Mouse (Mus musculus) forebrain, embryonic 13.5 days (tissue): ENCODE measurements around the gene Bcl2l12. TPM values are rescaled to one million over a fixed set of nuclear protein-coding genes. Genes with fewer than 3 reads are reported as not detected.

ENCODE experiments used
- ATAC-seq: fragments of 200-750 bp; cut with Nextera tagmentation; 2 replicates; pipeline ENCODE4 v1.8.0; 2017
- H3K27ac ChIP-seq: fragments of 300-500 bp; sonication (generic); 2 replicates; pipeline ENCODE4 v1.5.1; 2015; ENCODE audit warnings: inconsistent platforms, mild to moderate bottlenecking, moderate library complexity
- H3K27me3 ChIP-seq: fragments of 300-500 bp; sonication (generic); 2 replicates; pipeline ENCODE4 v1.6.1; 2015; ENCODE audit warnings: mild to moderate bottlenecking, inconsistent platforms
- H3K36me3 ChIP-seq: fragments of 300-500 bp; sonication (generic); 2 replicates; pipeline ENCODE4 v1.6.1; 2015; ENCODE audit warnings: mild to moderate bottlenecking, inconsistent platforms; ENCODE audit not compliant: poor library complexity, severe bottlenecking
- H3K4me1 ChIP-seq: fragments of 300-500 bp; sonication (generic); 2 replicates; pipeline ENCODE4 v1.6.1; 2015; ENCODE audit warnings: inconsistent platforms
- H3K4me2 ChIP-seq: fragments of 300-500 bp; sonication (generic); 2 replicates; pipeline ENCODE4 v1.6.1; 2015; ENCODE audit warnings: inconsistent platforms, mild to moderate bottlenecking, moderate library complexity
- H3K4me3 ChIP-seq: fragments of 300-500 bp; sonication (generic); 2 replicates; pipeline ENCODE4 v1.5.1; 2015; ENCODE audit warnings: mild to moderate bottlenecking, inconsistent platforms
- H3K9ac ChIP-seq: fragments of 300-500 bp; sonication (generic); 2 replicates; pipeline ENCODE4 v1.6.1; 2015; ENCODE audit warnings: mild to moderate bottlenecking, inconsistent platforms
- H3K9me3 ChIP-seq: fragments of 300-500 bp; sonication (generic); replicated peaks from 2 replicates; pipeline ENCODE4 v1.6.1; 2016; ENCODE audit warnings: inconsistent platforms
- WGBS: fragments of 180-500 bp; shearing (Covaris S2); methylation state at CpG from one replicate; pipeline ENCODE4 v1.1.7; 2015; 5-methylcytosine and 5-hydroxymethylcytosine counted together
- microRNA-seq: library from miRNA; unstranded; fragments of <30 nt; microRNA quantifications from one replicate; pipeline ENCODE4, GENCODE M21; 2016
- polyA plus RNA-seq: library from polyadenylated mRNA; unstranded; fragments of >200 nt; fragmentation: Nextera tagmentation; extraction: Ambion mirVana; gene quantifications from 2 replicates; pipeline ENCODE4 v1.2.1, GENCODE M21; 2015

The Bcl2l12 gene
- polyA plus RNA-seq, 1 experiment from 2014 or later = 40.5 TPM

GRCm38 (mm10) chr7:44952611-44953306 is 45.8 kb downstream of the Bcl2l12 start:
- H3K36me3 ChIP-seq = no peaks in the 10 kb centered on the region
- peaks cover 38% of the 10 kb centered on the region for H3K27me3 ChIP-seq
- peaks cover 16% of the 10 kb centered on the region for H3K4me1 ChIP-seq
- H3K4me3 ChIP-seq = peak overlapping the region; percentile 44
- 7% methylated on average over 24 of the region's 24 CpGs for WGBS
- H3K27ac ChIP-seq = peak overlapping the region; percentile 59; the same call in 1 of the 2 replicates
- H3K9ac ChIP-seq = peak overlapping the region; percentile 68
- H3K9me3 ChIP-seq = no peaks in the 10 kb centered on the region
- ATAC-seq = peak; percentile 83
- H3K4me2 ChIP-seq = peak overlapping the region; percentile 76

- Histone ChIP-seq H3K4me1 (peaks cover 16% of the 10 kb centered on the region), H3K27me3 (peaks cover 42% of the 10 kb centered on the region), H3K36me3 (no peaks in the 10 kb centered on the region), H3K9ac (peak overlapping the region; percentile 68; the same call in 1 of the 2 replicates), H3K9me3 (no peaks in the 10 kb centered on the region), H3K4me3 (peak overlapping the region; percentile 44), H3K4me2 (peak overlapping the region; percentile 76), H3K27ac (no peak overlapping the region)
- under 1% methylated on average over 10 of the region's 10 CpGs for WGBS
- ATAC-seq = no peak; the same call in 1 of the 2 replicates
Measured at GRCm38 (mm10) chr7:44951960-44952359, 46.6 kb downstream of the Bcl2l12 start.

- Histone ChIP-seq H3K27me3 (peaks cover 42% of the 10 kb centered on the region), H3K4me2 (no peak overlapping the region), H3K4me1 (peaks cover 16% of the 10 kb centered on the region), H3K4me3 (no peak overlapping the region), H3K9me3 (no peaks in the 10 kb centered on the region), H3K27ac (no peak overlapping the region), H3K36me3 (no peaks in the 10 kb centered on the region), H3K9ac (no peak overlapping the region)
- no peak for ATAC-seq
- 66% methylated on average over 6 of the region's 6 CpGs for WGBS
Measured at GRCm38 (mm10) chr7:44949922-44950321, 48.6 kb downstream of the Bcl2l12 start.

GRCm38 (mm10) chr7:44942904-44943303 is 55.6 kb downstream of the Bcl2l12 start, which contains the start of gene Tsks:
Tsks (plus strand) TSS chr7:44943204.
- WGBS = 75% methylated on average over 7 of the region's 7 CpGs
- Histone ChIP-seq H3K4me2 (no peak within 1 kb of the TSS), H3K4me1 (no peaks in the 10 kb centered on the region), H3K9me3 (no peaks in the 10 kb centered on the region), H3K9ac (0 out of 2 replicates have a peak within 1 kb of the TSS, but pooled peaks have one; percentile 8), H3K27ac (no peak within 1 kb of the TSS), H3K27me3 (peaks cover 4% of the 10 kb centered on the region; the same call in 1 of the 2 replicates), H3K36me3 (no peaks in the 10 kb centered on the region), H3K4me3 (no peak within 1 kb of the TSS)
- ATAC-seq = no peak

Small RNA genes within 50 kb of the gene (microRNA-seq; reads per million reads assigned to microRNA genes)
- not detected for gene Mir7054

Other genes starting within 250 kb of the Bcl2l12 start
- gene Zfp473, start 247.7 kb downstream of the Bcl2l12 start, polyA plus RNA-seq = 1.4 and 1.6 TPM in 2 replicates
- gene Nup62, start 182.6 kb downstream of the Bcl2l12 start, polyA plus RNA-seq = 73.5 and 83.0 TPM in 2 replicates
- 1.2 and 1.9 TPM in 2 replicates for gene Il4i1, start 182.3 kb downstream of the Bcl2l12 start, polyA plus RNA-seq
- gene Atf5, start 182.1 kb downstream of the Bcl2l12 start, polyA plus RNA-seq = 5.4 and 5.7 TPM in 2 replicates
- 93.1 and 95.4 TPM in 2 replicates for gene Akt1s1, start 149.7 kb downstream of the Bcl2l12 start, polyA plus RNA-seq
- 81.5 and 95.5 TPM in 2 replicates for gene Tbc1d17, start 149.6 kb downstream of the Bcl2l12 start, polyA plus RNA-seq
- 34.9 and 38.1 TPM in 2 replicates for gene Pnkp, start 141.6 kb downstream of the Bcl2l12 start, polyA plus RNA-seq
- 558 and 574 TPM in 2 replicates for gene Ptov1, start 128.9 kb downstream of the Bcl2l12 start, polyA plus RNA-seq
- gene Med25, start 106.0 kb downstream of the Bcl2l12 start, polyA plus RNA-seq = 145 and 165 TPM in 2 replicates
- 24.7 and 27.7 TPM in 2 replicates for gene Fuz, start 102.6 kb downstream of the Bcl2l12 start, polyA plus RNA-seq
- 81.7 and 87.2 TPM in 2 replicates for gene Ap2a1, start 69.2 kb downstream of the Bcl2l12 start, polyA plus RNA-seq
- gene Tsks, start 55.5 kb downstream of the Bcl2l12 start, polyA plus RNA-seq = 0.20 TPM in 1 of 2 replicates, not detected in the other
- 40.2 and 43.1 TPM in 2 replicates for gene Cpt1c, start 23.9 kb downstream of the Bcl2l12 start, polyA plus RNA-seq
- gene Prmt1, start 12.1 kb downstream of the Bcl2l12 start, polyA plus RNA-seq = 815 and 859 TPM in 2 replicates
- gene Irf3, start 1.1 kb downstream of the Bcl2l12 start, polyA plus RNA-seq = 67.9 and 72.7 TPM in 2 replicates
- gene Scaf1, start 17.7 kb upstream of the Bcl2l12 start, polyA plus RNA-seq = 35.8 and 38.9 TPM in 2 replicates
- gene Rras, start 19.2 kb upstream of the Bcl2l12 start, polyA plus RNA-seq = 9.4 and 10.2 TPM in 2 replicates
- 14.9 and 17.2 TPM in 2 replicates for gene Prr12, start 54.2 kb upstream of the Bcl2l12 start, polyA plus RNA-seq
- 52.7 and 58.5 TPM in 2 replicates for gene Nosip, start 63.7 kb upstream of the Bcl2l12 start, polyA plus RNA-seq
- 14.7 and 14.8 TPM in 2 replicates for gene Prrg2, start 64.0 kb upstream of the Bcl2l12 start, polyA plus RNA-seq
- gene Rcn3, start 93.5 kb upstream of the Bcl2l12 start, polyA plus RNA-seq = 61.3 and 62.0 TPM in 2 replicates
- 8.0 and 9.9 TPM in 2 replicates for gene Fcgrt, start 105.1 kb upstream of the Bcl2l12 start, polyA plus RNA-seq
- gene Rps11, start 125.7 kb upstream of the Bcl2l12 start, polyA plus RNA-seq = 1,342 and 1,406 TPM in 2 replicates
- gene Rpl13a, start 130.0 kb upstream of the Bcl2l12 start, polyA plus RNA-seq = 998 and 1,188 TPM in 2 replicates
- gene Gm45713, start 137.5 kb upstream of the Bcl2l12 start, polyA plus RNA-seq = 0.13 and 0.31 TPM in 2 replicates
- gene Flt3l, start 137.7 kb upstream of the Bcl2l12 start, polyA plus RNA-seq = 0.79 and 0.92 TPM in 2 replicates
- gene Pih1d1, start 155.6 kb upstream of the Bcl2l12 start, polyA plus RNA-seq = 97.5 TPM in 2 replicates
- gene Aldh16a1, start 155.9 kb upstream of the Bcl2l12 start, polyA plus RNA-seq = 35.6 and 36.4 TPM in 2 replicates
- gene Slc17a7, start 165.2 kb upstream of the Bcl2l12 start, polyA plus RNA-seq = 9.3 and 14.2 TPM in 2 replicates
- gene Gfy, start 180.9 kb upstream of the Bcl2l12 start, polyA plus RNA-seq = not detected in 2 replicates
- gene Pth2, start 182.3 kb upstream of the Bcl2l12 start, polyA plus RNA-seq = not detected in 2 replicates
- gene Ccdc155, start 206.2 kb upstream of the Bcl2l12 start, polyA plus RNA-seq = 0.87 and 0.93 TPM in 2 replicates
- gene Dkkl1, start 213.4 kb upstream of the Bcl2l12 start, polyA plus RNA-seq = 0.59 and 0.63 TPM in 2 replicates
- gene Tead2, start 217.0 kb upstream of the Bcl2l12 start, polyA plus RNA-seq = 181 and 198 TPM in 2 replicates
- 0.96 and 1.3 TPM in 2 replicates for gene Cd37, start 240.4 kb upstream of the Bcl2l12 start, polyA plus RNA-seq
- gene Slc6a16, start 242.4 kb upstream of the Bcl2l12 start, polyA plus RNA-seq = 0.11 and 0.23 TPM in 2 replicates